Mouse (Mus musculus) layer of hippocampus, postnatal 10 days (tissue): ENCODE measurements around the gene Stom. TPM values are rescaled to one million over a fixed set of nuclear protein-coding genes. Genes with fewer than 3 reads are reported as not detected.

ENCODE experiments used
- DNase-seq, 2 experiments: peaks; one replicate each; pipeline ENCODE4 v3.0.0; 2021; ENCODE audit warnings: low spot score in 2 of 2
- long read RNA-seq: library from polyadenylated mRNA; stranded (forward); transcript quantifications from one replicate; pipeline ENCODE4 v2.0.0, GENCODE M21; 2023
- total RNA-seq, 2 experiments: library from RNA; stranded (reverse); gene quantifications; 2 replicates each; pipeline ENCODE4 v1.2.3; 2021

Stom gene
- 1 to 10 TPM; 9.1 to 9.8 TPM for total RNA-seq
- long read RNA-seq, transcript Stom-201 (7 exons, 2,787 nt), result major isoform, 6 of 7 reads
- long read RNA-seq, partial matches to known transcripts, result 0 of 7 reads
- long read RNA-seq, other reads (novel, unspliced or antisense), result 1 of 7 reads

DNA sequence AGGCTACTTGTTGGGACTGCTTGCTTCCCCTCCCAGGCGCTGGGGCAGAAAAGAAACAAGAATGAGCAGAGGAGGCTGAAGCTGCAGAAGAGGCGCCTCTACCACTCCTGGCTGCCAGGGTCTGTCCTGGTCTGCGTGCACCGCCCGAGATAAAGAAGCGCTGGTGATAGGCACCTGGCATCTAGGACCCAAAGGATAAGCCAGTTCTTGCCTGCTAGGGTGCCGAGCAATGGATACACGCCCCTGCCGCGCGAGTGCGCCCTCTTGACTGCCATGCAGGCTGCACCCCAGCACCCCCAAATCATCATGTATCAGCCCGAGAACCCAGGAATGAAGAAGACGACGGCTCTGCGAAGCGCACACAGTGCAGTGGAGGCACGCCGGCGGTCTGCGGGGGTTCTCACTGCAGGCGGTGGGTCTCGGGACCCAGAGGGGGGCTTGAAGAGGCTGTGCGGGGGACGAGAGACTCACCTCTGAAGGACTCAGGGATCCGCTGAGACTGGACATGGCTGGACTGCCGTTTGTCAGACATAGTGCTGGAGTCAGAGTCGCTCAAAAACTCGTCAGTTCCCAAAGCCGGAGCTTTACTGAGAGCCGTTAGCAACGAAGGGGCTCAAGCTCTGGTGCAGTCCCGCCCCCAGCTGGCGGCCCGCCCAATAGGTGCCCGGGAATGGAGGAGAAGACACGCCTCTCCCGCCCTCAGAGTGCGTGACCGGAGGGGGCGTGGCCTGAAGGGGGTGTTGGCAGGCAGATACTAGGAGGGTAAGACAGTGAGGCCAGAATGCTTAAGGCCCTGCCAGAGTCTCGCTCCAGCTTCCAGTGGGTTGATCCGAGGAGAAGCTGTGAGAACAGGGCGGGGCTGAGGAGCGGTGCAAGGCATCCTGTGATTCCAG, at the start of gene Stom:
Stom (minus strand) TSS at position 589 of the 893 bp plus-strand sequence.
- peak; percentile 97 to 99 for DNase-seq

DNA sequence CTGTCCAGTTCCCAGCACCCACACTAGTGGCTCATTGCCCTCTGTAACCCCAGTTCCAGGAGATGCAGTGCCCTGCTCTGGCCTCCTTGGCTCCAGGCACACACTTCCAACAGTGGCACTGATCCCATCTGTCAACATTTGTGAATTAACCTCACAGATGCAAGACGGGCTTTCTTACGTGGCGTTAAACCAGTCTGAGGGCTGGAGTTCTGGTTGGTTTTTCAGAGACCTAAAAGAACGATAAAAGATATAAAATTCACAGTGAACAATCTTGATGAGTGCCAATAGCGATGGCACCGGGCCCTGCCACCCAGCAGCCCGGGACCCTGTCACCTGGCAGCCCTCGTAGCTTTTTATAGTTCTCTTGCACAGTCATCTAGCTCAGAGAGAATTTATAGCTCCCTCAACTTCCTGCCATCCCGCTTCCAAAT, 48.7 kb upstream of the Stom start:
- DNase-seq, result no peak

DNA sequence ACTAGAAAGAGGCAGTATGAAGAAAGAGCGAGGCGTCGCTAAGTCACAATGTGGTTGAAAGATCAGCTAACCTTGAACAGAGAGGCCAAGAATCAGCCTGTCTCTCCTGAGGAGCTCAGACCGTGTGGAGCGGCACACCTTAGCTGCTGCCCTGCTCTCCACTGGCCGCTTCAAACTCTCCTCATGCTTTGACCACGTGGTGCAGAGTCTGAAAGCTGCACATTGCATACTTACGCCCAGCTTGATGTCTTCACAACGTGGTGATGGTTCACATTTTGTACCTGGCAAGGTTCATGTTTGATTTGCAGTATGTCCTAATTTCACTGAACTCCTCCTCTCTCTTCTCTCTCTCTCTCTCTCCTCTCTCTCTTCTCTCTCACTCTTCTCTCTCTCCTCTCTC, 42.5 kb upstream of the Stom start:
- DNase-seq, result no peak

DNA sequence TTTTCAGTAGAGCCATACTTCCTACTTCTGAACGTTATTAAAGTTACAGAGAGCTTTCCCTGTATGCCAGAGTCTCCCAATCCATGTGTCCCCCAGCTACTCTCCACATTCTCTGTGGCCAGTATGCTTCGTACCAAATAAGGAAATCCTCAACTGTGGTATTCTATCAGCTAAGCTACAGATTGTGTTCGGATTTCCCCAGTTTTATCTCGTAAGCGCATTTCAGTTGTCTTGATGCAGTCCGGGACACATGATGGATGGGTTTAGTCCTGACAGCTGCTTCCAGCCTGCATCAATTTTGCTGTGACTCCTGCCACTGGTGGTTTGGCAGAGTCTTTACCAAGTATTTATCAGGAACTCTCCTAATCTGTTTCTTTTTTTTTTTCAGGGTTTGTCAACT, 40.8 kb upstream of the Stom start:
- DNase-seq, result no peak

DNA sequence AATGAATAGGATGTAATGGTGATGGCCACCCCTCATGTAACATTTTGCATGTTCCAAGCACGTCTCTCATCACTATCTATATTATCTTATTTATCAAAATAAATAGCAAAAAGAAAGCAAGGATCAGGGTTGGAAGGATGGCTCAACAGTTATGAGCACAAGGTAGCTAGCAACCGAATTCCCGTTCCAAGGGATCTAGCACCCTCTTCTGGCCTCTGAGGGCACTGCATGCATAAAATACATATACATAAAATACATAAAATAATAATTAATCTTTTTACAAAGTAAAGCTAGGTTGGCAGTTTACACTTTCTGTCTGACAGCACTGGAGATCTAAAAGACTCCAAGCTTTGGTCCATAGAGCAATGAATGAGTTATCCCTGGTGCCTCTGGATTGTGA, 36.2 kb upstream of the Stom start:
- DNase-seq, result peak; percentile 41 to 47

DNA sequence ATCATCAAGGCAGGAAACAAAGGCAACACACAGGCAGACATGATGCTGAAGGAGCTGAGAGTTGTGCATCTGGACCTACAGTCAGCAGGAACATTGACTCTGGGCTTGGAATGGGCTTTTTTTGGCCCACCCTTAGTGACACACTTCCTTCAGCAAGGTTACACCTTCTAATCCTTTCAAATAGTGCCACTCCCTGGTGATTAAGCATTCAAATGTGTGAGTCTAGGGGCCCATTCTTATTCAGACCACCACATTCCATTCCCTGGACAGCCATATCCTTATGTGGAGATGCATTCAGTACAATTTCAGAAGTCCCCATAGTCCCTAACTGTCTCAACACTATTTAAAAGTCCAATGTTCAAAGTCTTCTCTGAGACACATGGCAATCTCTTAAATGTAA, 33.9 kb upstream of the Stom start:
- no peak for DNase-seq

DNA sequence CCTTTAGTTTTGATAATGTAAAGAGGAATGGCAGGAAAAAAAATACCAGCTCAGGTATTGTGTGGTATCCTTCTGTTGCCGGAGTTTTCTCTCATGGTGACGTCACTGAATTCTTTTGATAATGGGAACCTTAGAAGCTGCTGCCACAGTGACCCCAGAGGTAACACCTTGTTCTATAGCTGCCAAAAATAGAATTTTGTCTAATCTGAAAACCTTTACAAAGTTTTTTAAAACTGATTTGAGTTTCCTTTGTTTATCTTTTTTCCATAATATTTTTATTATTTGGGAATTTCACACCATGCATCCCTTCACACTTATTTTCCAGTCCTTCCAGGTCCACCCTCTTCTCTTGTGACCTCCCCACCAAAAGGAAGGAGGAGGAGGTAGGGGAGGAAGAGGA, 30.9 kb upstream of the Stom start, which contains the start of gene 4930568D16Rik:
4930568D16Rik (minus strand) TSS at position 101 of the 400 bp plus-strand sequence.
- DNase-seq, result no peak

DNA sequence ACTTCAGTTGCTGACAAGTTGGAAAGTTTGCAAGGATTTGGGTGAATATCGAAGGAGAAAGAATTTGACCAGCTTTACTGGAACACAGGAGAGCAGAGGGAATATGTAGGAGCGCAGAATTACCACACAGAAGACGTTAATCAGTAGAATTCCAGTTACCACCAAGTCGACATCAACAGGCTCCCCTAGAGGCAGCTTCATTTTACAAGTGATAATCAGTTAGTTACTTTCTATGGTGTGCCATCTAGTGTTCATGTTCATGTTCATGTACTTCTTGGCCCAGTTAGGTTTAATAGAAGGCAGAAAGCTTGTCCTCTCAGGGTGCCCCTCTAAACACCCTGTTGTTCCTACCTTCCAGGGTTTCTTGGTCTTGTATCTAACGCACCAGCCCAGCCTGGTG, 12.4 kb upstream of the Stom start:
- DNase-seq, result no peak

DNA sequence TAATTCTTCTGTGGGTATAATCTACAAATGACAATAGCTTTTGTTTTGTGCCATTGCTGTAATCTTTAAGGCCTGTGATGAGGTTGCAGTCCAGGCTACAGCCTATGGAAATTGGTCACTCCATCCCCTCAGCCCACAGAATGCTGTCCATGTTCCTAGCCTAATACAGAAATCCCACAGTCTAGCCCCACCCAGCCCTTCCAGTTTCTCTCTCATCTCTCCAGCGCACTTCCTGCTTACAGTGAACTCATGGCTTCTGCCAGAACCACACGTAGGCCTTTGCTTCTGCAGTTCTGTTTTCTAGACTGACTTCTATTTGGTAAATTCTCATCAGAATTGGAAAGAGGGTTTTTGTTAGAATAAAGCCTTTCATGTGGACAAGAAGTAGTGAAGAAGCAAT, 9.2 kb upstream of the Stom start:
- no peak for DNase-seq

DNA sequence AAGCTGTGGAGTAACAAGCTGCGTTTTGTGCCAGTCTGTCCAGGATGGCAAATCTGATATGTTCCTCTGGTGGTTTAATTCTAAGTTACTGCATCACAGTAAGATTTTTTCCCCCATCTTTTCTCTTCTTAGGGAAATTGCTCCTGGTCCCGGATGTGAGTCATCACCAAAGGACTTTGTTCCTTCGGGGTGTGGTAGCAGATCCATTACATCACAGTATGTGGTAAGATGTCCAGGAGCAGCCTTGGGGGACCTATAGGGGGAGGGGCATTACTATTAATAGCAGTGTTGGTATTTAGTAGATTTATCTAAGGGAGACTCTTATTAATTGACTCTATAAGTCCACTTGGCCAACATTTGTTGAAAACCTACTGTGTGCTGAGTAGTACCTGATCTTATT, 5.8 kb upstream of the Stom start:
- no peak for DNase-seq

DNA sequence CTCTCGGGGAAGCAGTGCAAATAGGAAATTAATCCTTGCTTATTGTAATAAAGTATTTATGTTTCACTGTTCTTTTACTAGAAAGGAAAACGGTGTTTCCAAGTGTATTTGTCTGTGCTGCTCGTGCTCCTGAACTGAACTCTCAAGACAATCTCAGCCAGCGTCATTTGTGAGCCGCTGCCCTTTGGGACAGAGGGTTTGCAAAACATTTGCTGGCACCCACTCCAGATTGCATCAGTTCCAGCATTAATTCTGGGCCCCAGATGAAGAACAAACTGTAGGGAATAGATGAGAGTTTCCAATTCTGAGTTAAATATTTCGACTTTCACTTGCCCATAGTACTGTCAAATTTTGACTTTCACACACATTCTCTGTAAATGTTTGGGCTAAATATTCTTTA, 1.9 kb upstream of the Stom start:
- DNase-seq, result no peak

DNA sequence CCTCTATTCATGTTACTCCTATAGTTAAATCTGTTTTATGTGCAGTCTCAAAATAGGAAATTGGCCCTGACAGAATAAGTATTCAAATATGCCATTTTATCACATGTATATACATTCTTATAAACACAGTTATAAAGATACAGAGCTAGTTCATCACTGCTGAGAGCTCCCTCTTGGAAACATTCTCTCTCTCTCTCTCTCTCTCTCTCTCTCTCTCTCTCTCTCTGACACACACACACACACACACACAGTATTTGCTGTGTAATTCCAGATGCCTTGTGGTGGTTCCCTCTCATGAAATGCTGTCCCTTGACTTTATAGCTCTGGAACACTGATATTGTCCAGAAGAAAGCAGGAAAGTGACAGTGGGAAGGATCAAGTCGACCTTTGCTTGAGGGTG, 1.3 kb upstream of the Stom start:
- DNase-seq, result no peak

DNA sequence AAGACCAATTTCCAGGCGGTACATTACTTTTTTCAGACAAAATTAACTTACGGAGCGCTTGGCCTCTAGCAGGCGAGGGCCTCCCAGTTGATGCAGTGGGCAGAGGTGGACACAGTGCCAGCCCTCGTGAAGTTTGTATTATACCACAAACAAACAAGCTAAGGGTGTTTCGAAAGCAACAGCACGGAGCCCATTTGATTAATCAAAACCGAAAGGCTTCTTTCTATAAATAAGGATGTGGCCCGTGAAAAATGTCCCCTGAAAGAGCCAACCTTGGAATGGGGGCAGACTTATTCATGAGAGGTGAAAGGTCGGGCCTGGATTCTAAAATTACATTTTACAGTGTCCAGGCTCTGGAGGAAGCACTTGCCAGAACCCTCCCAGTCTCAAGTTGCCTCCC, 643 bp upstream of the Stom start:
- DNase-seq, result no peak

DNA sequence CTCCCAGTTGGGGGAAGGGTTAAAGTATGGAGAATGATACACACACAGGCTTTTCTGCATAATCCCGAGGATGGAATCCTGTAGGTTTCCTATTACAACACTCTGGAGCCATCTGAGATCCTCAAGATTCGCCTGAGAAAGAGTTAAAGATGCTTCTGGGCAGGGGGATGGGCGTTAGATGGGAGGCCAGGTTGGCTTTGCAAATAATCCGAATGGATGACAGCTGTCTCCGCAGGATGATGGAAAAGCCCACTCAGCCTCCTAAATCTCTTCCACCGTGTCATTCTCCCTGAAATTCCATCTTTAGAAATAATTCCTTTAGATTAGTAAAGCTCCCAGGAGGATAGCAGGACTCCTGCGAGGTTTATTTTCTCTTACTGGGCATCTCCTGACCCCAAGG, 1.2 kb downstream of the Stom start:
- DNase-seq, result no peak

DNA sequence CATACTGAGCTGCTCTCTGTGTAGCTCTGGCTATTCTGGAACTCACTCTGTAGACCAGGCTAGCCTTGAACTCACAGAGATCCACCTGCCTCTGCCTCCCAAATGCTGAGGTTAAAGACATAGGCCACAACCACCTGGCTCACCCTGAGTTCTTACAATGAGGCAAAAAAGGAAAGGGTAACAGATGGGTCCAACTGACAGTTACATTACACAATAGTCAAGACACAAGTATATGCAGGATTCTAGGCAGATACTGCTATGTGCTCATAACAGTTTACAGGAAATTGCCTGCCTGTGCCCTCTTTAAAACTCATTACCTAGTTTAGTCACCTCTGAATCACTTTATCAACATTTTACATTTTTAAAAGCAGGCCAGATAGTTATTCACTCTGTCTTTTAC, 3.1 kb downstream of the Stom start:
- DNase-seq, result no peak

DNA sequence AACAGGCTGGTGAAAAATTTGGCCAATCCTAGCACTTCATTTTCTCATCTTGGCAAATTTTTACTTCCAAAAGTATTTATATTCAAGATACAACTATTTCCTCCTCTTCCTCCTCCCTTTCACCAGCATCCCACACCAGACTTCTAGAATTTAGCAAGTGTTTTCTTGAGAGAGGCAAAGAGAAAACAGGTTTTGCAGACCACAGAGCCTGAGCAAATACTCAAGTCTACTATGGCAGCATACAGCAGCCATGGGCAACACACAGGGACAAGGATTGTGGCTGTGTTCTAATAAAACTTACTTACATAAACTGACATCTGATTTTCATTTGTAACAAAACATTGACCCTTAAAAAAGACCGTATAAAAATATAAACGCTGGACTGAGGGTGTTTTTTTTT, 5.6 kb downstream of the Stom start:
- no peak for DNase-seq

DNA sequence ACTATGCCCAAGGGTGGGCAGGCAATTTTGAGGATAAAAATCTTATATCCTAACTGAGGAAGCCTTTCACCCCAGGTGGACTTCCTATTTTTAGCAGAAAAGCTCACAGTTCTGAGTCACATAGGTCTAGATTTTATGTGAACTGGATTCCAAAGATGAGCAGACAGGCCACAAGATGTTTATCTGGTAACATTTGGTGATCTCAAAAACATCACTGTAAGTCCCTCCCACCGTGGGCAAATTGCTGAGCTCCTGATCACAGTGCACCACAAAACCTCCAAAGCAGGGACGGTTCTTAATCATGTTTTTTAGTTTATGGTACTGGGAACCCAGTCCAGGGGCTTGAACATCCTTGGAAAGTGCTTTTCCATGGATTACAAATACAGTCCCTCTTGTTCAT, 7.7 kb downstream of the Stom start:
- no peak for DNase-seq

DNA sequence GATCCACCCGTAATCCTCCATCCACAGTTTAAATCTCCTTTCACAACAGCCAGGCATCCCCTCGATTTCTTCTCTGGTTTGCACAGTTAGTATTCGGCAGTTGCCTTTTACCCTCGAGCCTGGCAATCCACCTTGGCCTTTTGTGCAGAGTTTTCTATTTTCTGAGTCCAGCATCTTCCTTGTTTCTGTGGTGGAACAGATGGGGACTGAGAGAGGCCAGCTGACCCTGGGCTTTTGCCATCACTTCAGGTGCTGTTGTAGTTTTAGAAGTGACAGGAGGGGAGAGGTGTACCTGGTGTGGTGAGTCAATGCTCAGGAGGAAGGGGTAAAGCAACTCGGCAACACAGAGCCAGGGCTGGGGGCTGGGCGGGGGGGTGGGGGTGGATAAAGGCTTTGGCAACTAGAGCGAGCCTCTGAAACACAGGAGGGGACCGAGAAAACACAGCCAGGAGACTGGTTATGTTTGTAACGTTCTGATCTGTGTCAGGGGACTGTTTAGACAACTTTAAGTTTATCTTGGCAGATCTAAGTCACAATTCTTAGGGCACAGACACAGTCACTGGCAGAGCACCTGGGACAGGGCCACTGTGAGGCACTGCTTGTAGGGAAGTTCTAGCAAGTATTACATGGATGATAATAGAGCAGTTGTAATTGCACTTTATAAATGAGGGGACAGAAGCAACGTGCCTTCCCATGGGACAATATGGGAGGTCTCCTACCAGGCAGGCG, 8.5 kb downstream of the Stom start:
- DNase-seq, result no peak

DNA sequence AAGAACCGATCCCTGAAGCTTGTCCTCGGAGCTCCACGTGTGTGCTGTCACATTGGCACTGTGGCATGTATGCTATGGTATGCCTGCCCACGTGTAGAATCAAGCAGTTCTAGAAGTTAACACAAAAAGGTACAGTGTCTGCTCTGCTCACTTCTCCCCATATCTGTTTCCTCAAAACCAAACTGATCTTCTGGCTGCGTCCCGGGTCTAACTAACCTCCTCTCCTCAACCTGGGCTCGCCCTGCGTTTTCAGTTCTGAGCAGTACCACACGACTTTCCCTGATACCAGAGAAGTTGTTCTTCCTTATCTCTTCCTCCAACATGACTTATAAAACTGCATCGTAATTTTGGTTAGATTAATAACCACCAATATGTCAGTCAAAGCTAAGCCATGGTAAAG, 9.2 kb downstream of the Stom start:
- no peak for DNase-seq

DNA sequence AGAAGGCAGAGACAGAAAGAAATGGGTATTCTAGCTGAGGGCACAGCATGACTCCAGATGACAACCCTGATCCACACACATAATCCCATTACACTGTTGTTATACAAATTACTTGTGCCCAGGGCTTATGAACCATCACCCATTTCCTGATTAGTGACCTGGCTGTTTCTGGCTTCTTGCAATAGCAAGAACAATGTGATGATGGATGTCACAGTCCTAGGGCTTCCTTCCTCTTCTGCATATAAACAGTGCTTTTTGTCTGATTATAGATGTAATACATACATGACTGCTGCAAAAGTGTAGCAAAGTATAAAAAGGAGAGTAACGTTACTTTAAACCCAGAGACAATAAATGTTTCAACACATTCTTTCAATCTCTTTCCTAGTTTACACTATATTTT, 9.8 kb downstream of the Stom start:
- DNase-seq, result no peak

DNA sequence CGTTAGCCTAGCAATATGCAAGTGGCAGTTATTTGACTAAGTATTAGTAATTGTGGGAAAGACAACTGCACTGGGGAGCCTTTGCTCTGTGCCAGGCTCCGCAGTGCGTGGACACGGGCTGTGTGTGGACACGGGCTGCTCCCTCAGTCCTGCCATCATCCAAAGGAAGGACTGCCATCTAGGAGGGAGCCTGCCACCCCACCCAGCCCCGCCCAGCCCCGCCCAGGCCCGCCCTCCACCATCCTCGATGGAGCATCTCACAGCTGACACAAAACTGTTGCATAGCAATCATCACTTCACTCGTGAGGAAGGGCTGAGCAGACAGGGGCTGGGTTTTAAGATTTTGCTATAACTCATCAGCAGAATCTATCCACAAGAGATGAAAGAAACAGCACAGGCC, 10.8 kb downstream of the Stom start:
- DNase-seq, result no peak

DNA sequence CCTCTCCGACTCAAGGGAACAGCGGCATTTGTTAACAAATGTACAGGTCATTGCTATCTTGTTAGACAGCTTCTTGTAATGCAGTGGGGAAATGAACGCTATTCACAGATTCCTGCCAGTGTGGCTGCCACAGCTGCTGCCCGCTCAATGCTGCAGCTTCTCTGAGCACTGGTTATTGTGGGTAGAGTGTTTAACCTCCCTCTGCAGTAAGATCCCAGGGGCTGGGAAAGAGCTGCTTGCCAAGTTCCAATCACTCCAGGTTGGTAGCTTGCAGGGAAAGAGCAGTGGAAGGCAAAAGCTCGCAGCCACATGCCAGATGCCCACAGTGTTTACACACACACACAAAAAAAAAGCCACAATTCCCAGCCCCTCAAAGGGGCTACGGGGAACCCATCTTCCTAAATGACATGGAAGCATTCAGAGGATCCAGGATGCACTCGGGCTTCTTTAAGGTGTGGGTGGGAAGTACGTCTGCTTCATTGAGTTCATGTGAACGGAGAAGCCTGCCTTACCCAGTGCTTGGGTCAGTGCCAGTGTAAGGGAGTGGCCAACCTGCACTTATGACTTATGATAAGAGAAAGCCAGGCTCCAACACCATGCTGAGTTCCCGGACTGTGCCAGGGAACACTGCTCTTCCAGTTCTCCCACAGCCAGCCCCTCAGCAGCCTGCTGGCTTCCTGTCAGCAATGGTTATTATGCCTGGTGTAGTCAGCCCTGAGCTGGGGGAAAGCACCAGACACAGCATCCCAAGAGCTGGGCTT, 14.2 kb downstream of the Stom start:
- DNase-seq, result peak; percentile 21 to 43
